ENCODE assay signal across 11 mouse cellular contexts in genomic region chr13:97438277-97438676, GRCm38 (mm10).
DNase-seq lines count a peak whose midpoint lies in the region; ATAC-seq and TF ChIP-seq lines count a peak whose summit lies in the region.
"Had no signal": no experiment of that assay in that cellular context is flagged by ENCODE, and none has a peak within 500 bp of the region (broad histone marks: within the 10 kb centered on the region; RNA-seq: fewer than 3 reads in every experiment).

No protein-coding gene starts in this region.

- peak overlapping the region; percentile 94 for H3K27ac ChIP-seq in forebrain, embryonic 10.5 days
- no peak overlapping the region for H3K27ac ChIP-seq in forebrain, postnatal 0 days (ENCODE audit: low read depth, low read length)
- 0 out of 2 replicates have a peak overlapping the region, but pooled peaks have one; percentile 36 for H3K27ac ChIP-seq in lung, embryonic 15.5 days
- peak overlapping the region; percentile 83; the same call in 1 of the 2 replicates for H3K27ac ChIP-seq in hindbrain, embryonic 11.5 days (ENCODE audit: low read depth, low read length)
- H3K27ac ChIP-seq in midbrain, embryonic 15.5 days: peak overlapping the region; percentile 56; the same call in 1 of the 2 replicates
- H3K27ac ChIP-seq: embryonic facial prominence, embryonic 15.5 days had no signal

- H3K4me2 ChIP-seq in forebrain, postnatal 0 days (ENCODE audit: low read depth): no peak overlapping the region
- no peak overlapping the region for H3K4me2 ChIP-seq in lung, embryonic 15.5 days
- no peak overlapping the region for H3K4me2 ChIP-seq in hindbrain, embryonic 11.5 days (replicated peaks; ENCODE audit: low read depth, low read length)
- no peak overlapping the region for H3K4me2 ChIP-seq in midbrain, embryonic 15.5 days

- H3K4me1 ChIP-seq in forebrain, embryonic 10.5 days: peaks cover 96% of the 10 kb centered on the region
- H3K4me1 ChIP-seq in forebrain, postnatal 0 days (ENCODE audit: insufficient read depth): peaks cover 39% of the 10 kb centered on the region
- H3K4me1 ChIP-seq in lung, embryonic 15.5 days: peaks cover 74% of the 10 kb centered on the region
- peaks cover 12% of the 10 kb centered on the region for H3K4me1 ChIP-seq in lung, adult 2 months (ENCODE audit: control insufficient read depth, insufficient read depth, low read length)
- peaks cover 32% of the 10 kb centered on the region for H3K4me1 ChIP-seq in hindbrain, embryonic 11.5 days (replicated peaks; ENCODE audit: control insufficient read depth, insufficient read depth, low read length)
- H3K4me1 ChIP-seq in midbrain, embryonic 15.5 days: peaks cover 64% of the 10 kb centered on the region

- no peak for TF ChIP-seq POLR2A in lung, adult 2 months (IDR thresholded peaks at IDR 0.05; ENCODE audit: borderline replicate concordance, extremely low read depth, low read depth, low read length)

- 91% methylated on average over 3 of the region's 3 CpGs for WGBS in forebrain, embryonic 10.5 days
- WGBS in forebrain, postnatal 0 days: 96% methylated on average over 3 of the region's 3 CpGs
- WGBS in lung, embryonic 15.5 days: 91% methylated on average over 3 of the region's 3 CpGs
- 98% methylated on average over 3 of the region's 3 CpGs for WGBS in lung, adult 2 months
- WGBS in hindbrain, embryonic 11.5 days: 95% methylated on average over 3 of the region's 3 CpGs
- WGBS in midbrain, embryonic 15.5 days: 92% methylated on average over 3 of the region's 3 CpGs

- no peak for ATAC-seq in forebrain, postnatal 0 days
- ATAC-seq in lung, embryonic 15.5 days (ENCODE audit: borderline replicate concordance, extremely low read depth, low FRiP score, low TSS enrichment): no peak
- no peak for ATAC-seq in hindbrain, embryonic 11.5 days (ENCODE audit: low FRiP score)
- ATAC-seq in midbrain, embryonic 15.5 days (replicated peaks): no peak
- no peak for ATAC-seq in CD4-positive, CD25-positive, alpha-beta regulatory T cell, adult 4 months

- no peaks in the 10 kb centered on the region for H3K36me3 ChIP-seq in forebrain, embryonic 10.5 days (replicated peaks)
- no peaks in the 10 kb centered on the region for H3K36me3 ChIP-seq in forebrain, postnatal 0 days (ENCODE audit: insufficient read depth)
- no peaks in the 10 kb centered on the region for H3K36me3 ChIP-seq in lung, embryonic 15.5 days
- H3K36me3 ChIP-seq in hindbrain, embryonic 11.5 days (ENCODE audit: control insufficient read depth, insufficient read depth, low read length): no peaks in the 10 kb centered on the region
- H3K36me3 ChIP-seq in midbrain, embryonic 15.5 days (replicated peaks): no peaks in the 10 kb centered on the region
- H3K36me3 ChIP-seq: embryonic facial prominence, embryonic 15.5 days had no signal

- TF ChIP-seq CTCF in forebrain, postnatal 0 days (IDR thresholded peaks at IDR 0.05; ENCODE audit: low read depth): no peak
- no peak for TF ChIP-seq CTCF in lung, adult 2 months (IDR thresholded peaks at IDR 0.05; ENCODE audit: insufficient read depth, low read length)

- H3K4me3 ChIP-seq in forebrain, embryonic 10.5 days: no peak overlapping the region
- no peak overlapping the region for H3K4me3 ChIP-seq in forebrain, postnatal 0 days (ENCODE audit: low read depth, low read length)
- H3K4me3 ChIP-seq in lung, embryonic 15.5 days: no peak overlapping the region
- no peak overlapping the region for H3K4me3 ChIP-seq in lung, adult 2 months (replicated peaks; ENCODE audit: extremely low read depth, low read depth, low read length)
- no peak overlapping the region for H3K4me3 ChIP-seq in hindbrain, embryonic 11.5 days (ENCODE audit: low read depth, low read length)
- no peak overlapping the region for H3K4me3 ChIP-seq in midbrain, embryonic 15.5 days
- H3K4me3 ChIP-seq: embryonic facial prominence, embryonic 15.5 days had no signal

- DNase-seq in forebrain, embryonic 10.5 days (ENCODE audit: extremely low spot score, low spot score): no peak
- no peak for DNase-seq in forebrain, postnatal 0 days
- DNase-seq in lung, adult 2 months: no peak
- DNase-seq in hindbrain, embryonic 11.5 days (ENCODE audit: low spot score): no peak
- no peak for DNase-seq in Muller cell, postnatal 12 days (ENCODE audit: inconsistent ontology term)
- DNase-seq: kidney, adult 8-10 months; lung, adult 18-20 months had no signal

- H3K9ac ChIP-seq in forebrain, postnatal 0 days: no peak overlapping the region
- no peak overlapping the region for H3K9ac ChIP-seq in lung, embryonic 15.5 days
- no peak overlapping the region for H3K9ac ChIP-seq in hindbrain, embryonic 11.5 days (ENCODE audit: low read depth, low read length)
- H3K9ac ChIP-seq in midbrain, embryonic 15.5 days: no peak overlapping the region
- H3K9ac ChIP-seq: embryonic facial prominence, embryonic 15.5 days had no signal

- peaks cover 27% of the 10 kb centered on the region; the same call in 1 of the 2 replicates for H3K27me3 ChIP-seq in forebrain, embryonic 10.5 days (ENCODE audit: poor library complexity, severe bottlenecking)
- no peaks in the 10 kb centered on the region for H3K27me3 ChIP-seq in forebrain, postnatal 0 days (ENCODE audit: insufficient read depth, low read length)
- no peaks in the 10 kb centered on the region; the same call in 1 of the 2 replicates for H3K27me3 ChIP-seq in lung, embryonic 15.5 days
- no peaks in the 10 kb centered on the region for H3K27me3 ChIP-seq in hindbrain, embryonic 11.5 days (ENCODE audit: control insufficient read depth, insufficient read depth, low read length)
- H3K27me3 ChIP-seq in midbrain, embryonic 15.5 days (replicated peaks): no peaks in the 10 kb centered on the region
- H3K27me3 ChIP-seq: embryonic facial prominence, embryonic 15.5 days had no signal

- H3K9me3 ChIP-seq in forebrain, embryonic 10.5 days: no peaks in the 10 kb centered on the region
- H3K9me3 ChIP-seq in forebrain, postnatal 0 days (ENCODE audit: low read length): no peaks in the 10 kb centered on the region
- H3K9me3 ChIP-seq in lung, embryonic 15.5 days: no peaks in the 10 kb centered on the region
- H3K9me3 ChIP-seq in hindbrain, embryonic 11.5 days (ENCODE audit: control insufficient read depth, low read length): no peaks in the 10 kb centered on the region
- H3K9me3 ChIP-seq in midbrain, embryonic 15.5 days: no peaks in the 10 kb centered on the region
- H3K9me3 ChIP-seq: embryonic facial prominence, embryonic 15.5 days had no signal
